Mouse (Mus musculus) right cerebral cortex, adult 18-20 months (tissue): ENCODE data around the gene Rtl5.
"Not testable (repeated sequence)": the region's sequence is repeated elsewhere in the genome, so short reads cannot be mapped to it uniquely, and the experiment has no call there.

ENCODE experiments used
- DNase-seq: peaks from one replicate; pipeline ENCODE4 v3.0.0; 2022; ENCODE audit warnings: mixed read lengths

The Rtl5 gene

DNA sequence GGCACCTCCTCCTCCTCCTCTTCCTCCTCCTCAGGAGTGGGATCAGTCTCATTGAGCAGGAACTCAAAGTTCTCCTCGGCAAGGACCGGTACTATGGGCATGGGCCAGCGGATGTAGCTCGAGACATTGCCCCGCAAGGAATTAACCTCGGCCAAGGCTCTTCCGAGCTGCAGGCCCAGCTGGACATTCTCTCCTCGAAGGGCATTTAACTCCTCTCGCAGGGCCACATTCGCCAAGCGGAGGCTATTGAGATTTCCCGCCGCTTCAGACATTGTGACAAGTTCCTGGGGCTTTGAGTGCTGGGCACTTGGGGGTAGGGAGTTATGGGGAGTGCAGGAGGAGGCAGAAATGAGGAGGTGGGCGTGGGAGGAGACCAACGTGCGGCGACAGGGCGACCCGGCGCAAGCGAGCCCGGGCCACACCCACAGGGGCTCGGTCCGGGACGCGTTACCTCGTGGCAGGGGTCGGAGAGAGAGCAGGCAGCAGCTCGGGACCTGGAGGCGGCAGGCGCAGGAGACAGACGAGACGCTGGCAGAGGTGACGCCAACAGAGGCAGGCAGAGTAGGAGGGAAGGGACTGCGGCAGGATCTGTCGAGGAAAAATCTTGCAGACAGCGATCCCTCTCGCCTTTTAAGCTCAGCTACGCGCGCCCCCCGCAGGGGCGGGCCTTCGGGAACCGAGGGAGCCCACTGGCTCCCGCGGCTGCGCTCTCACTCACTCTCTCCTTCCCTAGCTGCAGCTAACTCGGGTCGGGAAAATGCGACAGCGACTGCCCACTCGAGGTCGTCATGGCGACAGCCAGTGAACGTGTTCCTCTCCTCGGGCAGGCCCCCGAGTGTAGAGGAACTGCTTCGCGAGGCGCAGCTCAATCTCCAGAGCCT is at the start of gene Rtl5:
Gene Rtl5, minus strand, starts transcription at position 714 of the 881 bp plus-strand sequence.
- peak; percentile 88 for DNase-seq

DNA sequence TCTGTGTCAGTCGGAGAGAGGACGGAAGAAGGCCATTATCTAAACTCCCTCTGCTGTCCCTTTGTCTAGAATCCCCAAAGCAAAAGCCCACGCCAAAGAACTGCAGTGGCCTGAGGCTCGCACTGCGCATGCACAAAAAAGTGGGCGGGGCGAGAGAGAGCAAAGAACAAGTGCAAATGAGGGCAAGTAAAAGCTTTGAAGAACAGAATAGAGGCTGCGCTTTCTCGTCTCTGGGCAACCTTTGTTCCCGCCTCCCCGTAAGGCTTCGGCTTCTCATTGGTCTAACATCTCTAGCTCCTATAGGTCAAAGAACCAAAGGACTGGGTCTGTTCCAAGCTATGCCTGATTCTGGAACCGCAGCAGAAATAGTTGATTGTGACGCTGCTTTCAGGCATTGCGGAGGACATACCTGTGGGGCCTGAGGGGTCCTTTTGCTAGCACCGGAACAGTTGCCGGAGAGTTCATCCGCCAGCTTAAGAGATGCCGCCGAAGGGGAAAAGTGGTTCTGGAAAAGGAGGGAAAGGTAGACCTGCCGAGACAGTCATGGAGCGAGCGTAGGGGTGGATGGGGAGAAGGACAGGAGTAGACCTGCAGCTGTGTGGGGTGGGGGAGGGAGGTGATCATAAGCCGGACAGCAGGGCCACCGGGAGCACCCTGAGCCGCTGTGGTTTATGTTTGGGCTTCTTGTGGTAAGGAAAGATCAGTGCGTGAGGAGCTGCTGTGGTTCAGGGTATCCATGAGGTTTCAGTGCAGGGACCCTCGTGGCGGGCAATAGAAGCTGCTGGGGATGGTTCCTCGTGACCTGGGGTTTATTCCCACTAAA is 48.1 kb upstream of the Rtl5 start, which contains the start of gene Pin4:
Gene Pin4, plus strand, starts transcription at position 406 of the 823 bp plus-strand sequence.
- DNase-seq, result peak; percentile 94

DNA sequence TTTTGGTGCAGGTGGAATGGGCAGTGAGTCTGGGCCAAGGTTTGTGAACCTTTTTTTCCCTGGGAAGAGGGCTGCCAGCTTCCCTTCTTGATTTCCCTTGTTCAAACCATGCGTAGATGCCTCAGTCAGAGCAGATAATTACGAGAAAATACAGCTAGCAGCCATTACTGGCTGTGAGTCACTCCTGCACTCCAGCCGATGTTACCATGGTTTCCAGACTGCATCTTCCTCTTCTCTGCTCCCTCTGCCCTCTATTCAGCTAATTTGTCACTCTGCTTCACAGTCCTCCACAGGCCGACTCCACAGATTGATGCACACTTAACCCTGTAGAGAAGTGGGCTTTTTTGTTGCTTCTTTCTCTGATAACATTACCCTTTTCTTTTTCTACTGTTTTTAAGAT is 44.6 kb upstream of the Rtl5 start:
- DNase-seq, result peak; percentile 39

DNA sequence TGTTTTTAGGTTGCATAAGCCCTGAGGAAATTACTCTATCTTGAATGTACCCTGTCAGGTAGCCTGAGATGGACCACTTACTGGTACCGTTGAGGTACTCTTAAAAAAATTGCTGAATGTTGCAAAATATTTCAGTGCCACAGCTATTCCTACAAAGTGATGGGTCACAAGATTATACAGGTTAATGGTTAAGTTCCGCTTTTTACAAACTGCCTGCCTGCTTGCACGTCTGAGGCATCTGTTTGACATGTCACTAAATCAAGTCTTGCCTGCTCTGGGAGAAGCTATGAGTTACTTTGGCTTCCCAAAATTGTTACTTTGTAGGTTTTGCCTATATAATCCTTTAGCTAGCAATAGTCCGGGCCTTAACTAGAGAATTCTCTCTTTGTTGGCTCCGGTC is 38.2 kb upstream of the Rtl5 start:
- not testable (repeated sequence) for DNase-seq

DNA sequence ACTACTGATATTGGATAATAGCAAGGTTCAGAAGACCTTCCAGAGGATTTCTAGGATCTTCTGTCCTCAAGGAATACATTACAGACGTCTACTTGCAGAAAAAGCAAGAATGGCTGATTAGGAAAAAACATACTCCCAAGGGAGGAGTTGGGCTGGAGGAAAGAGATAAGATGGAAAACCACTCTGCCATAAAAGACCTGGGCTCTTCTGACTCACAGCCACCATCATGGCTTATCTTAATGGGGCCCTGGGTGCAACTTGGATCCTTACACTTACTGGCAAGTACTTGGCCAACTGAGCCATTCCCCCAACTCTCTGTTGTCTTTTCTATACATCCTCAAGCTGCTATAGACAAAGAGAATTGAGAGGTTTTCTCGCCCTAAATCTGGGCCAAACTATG is 32.7 kb upstream of the Rtl5 start:
- not testable (repeated sequence) for DNase-seq

DNA sequence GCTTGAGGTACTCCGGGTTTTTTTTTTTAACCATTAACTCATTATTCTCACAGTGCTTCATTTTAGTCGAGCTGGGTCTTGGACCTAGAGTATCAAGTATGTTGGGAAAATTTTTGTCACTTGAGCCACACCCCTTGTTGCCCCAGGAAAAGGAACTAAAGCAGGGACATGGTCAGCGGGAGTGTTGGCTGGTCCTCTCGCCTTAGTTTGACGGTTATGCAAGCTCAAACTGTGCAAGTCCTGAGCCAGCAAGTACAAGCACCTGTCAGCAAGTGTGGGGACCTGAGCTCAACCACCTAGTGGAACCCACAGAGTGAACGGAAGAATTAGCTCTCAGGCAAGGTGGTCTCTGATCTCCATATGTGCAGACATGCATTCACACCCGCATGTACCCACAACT is 30.8 kb upstream of the Rtl5 start:
- DNase-seq, result no peak

DNA sequence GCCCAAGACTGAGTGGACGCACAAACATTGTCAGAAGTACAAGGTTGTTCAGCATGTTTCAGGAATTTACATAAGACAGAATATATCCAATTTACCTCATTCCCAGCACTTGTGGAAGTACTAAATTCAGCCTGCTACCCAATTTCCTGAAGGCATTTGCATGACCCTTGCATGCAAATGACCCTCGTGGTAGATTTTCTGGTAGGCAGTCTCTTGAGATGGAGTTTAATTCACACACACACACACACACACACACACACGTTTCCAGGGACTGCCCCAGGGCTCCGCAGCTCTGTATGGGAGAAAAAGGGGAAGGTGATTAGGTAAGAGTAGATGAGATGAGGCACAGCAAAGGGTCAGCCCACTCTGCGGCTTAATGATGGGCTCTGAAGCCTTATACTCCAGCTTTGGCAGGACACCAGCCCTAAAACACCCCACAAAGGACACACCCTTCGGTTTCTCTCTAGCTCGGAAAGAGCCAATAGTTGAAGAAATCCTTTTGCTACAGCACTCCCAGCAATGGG is 23.3 kb upstream of the Rtl5 start:
- no peak for DNase-seq

DNA sequence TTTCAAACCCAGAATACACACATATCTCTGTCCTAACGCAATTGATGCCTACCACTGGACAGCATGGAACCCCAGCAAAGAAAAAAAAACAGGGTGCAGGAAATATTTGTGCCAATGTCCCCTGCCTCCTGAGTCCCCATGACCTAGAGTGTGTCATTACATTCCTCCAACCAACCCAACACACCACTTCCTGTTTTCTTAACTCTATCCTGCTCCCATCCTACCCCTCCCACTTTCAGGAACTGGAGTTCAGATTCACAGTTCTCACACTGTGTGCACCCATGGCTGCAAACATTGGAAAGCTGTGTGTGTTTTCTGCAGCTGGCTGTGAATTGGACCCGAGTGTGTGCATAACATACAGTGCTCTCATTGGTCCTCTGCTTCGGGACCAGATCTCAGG is 19.5 kb upstream of the Rtl5 start:
- no peak for DNase-seq

DNA sequence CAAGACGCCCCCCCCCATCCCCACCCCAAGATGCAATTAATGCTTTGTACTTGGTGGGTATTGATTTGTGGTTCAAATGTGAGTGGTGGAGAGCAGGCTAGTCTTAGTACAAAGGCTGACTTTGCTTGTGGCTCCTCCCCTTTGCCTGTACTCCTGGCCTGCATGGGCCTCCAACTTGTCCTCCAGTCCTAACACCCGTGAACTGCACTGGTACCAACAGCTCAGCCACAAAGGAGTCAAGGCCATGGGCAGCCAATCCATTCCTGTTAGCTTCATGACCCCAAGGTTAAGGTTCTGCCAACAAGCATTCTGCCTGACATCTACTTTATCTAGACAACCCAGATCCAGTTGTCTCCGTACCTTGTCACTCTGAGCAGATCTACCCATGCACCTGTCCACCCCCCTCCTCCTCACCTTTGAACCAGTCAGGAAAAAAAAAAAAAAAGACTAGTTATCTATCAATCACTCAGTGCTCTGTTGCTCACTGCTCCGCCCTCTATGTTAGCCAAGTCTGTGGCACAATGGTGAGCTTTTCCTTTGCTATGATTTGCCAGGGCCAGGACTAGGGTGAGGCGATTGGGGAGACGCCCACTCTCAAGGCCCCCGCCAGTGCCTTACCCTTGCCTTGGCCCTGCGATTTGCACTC is 14.8 kb upstream of the Rtl5 start:
- no peak for DNase-seq

DNA sequence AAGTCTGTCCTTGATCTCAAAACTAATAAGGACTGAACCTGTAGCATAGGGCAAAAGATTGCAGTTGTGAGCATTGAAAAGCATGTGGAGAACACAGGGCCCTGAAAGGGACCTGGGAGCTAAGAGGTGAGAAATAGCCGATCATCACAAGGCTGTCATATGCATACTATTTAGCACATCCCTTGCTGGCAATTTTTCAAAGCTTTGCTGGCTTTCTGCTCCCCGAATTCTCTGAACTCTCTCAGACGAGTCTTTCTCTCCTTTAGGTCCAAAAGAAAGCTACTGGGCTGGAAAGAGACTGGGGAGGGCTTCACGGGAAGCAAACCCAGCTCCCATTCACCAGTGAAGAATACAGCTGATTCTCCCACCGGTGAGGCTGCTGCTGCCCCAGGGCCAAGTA is 11.2 kb upstream of the Rtl5 start:
- no peak for DNase-seq

DNA sequence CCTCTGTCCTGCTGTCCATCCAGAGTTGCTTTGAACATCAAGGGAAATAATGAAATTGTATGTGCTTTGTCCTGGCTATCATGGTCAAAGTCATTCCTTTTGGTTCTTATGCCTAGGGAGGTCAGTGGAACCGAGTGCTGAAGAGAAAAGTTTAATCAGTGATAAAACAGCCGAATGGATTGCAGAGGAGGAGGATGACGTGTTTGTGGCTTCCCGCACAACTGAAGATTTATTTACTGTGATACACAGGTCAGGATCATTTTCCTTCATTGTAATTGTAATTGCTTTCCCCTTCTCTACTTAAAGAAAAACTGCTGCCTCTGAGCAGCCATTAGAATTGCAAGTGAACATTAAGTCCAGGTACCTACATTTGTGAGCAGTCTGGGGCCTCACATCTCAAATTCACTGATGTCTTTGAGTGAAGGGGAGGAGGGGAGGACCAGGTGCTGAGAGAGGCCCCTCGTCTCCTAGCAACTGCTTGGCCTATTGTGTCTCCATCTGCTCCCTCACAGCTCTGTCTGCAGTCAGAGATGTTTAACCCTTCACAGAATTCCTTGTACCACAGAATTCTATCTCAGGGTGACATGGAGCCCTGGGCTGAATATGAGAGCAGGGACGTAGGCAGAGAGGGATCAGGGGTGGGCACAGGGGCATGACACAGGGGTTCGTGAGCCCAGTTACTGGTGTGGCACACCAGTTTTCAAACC is 10.6 kb upstream of the Rtl5 start:
- no peak for DNase-seq

DNA sequence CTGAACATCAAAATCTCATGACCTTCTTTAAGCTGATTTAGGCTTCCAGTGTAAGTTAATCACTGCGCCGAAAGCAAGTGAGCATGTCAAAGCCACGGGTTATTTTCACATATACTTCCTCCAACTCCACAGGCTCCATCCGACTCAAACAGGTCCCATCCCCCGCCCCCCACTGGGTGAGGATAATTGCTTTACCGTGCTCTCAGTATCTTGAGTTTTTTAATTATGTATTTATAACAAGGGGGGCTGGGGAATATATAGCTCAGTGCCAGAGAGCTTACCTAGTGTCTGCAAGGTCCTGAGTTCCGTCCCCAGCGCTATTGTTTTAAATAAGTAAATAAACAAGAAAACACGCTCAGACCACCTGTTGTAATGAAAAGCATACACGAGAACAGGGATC is 10.0 kb upstream of the Rtl5 start:
- no peak for DNase-seq

DNA sequence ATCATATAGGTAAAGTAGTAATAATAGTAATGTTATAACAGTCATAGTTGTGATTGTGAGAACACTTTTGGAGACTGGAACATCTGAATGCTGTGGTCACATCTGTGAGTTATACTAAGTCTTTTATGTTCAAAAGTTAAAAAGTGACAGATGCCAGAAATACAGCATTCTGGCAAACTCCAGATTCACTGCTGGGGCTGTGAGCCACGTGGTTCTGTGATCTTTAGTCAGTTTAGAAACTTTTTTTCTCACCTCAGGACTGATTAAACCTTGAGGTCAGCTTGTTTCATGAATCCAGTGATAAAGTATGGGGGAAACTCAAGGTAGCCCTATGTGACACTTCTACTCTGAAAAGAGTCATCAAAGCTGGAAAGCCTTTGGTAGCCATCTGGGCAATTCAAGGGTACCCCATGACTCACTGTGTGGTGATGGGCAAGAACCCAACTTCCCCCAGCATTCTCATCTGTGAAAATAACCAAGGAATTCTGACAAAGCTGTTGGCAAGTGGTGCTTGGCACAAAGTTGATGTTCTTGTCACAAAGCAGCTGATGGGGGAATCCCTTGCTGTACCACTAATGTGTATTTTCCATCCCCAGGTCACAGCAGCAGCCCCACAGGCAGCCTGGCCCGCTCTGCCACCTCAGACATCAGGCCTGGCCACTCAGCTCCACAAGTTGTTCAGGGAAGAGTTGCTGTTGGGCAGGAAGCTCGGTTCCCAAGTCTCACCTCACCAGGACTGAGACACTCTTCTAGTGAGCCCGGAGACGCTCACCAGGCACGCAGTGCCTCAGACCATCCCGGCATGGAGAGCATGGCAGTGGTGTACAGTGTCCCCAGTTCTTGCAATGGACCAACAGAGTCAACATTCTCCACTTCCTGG is 6.0 kb upstream of the Rtl5 start:
- DNase-seq, result peak; percentile 25

DNA sequence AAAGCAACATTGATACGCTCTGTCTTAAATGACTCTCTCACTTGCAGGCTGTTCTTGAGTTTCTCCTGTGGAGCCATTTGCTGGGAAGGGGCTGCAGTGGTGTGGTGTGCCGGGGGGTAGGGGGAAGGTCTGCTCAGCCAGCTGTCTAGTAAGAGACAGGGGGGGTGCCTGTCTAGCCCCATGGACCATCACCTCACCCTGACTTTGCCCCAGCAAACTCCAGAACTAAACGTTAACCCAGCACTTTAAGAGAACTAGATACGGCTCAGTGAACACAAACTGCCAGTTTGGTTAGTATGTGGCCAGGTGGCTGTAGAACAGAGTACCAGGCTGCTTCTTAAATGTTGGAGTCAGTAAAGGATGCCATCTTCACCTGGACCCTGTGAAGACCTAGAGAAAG is 4.1 kb upstream of the Rtl5 start:
- no peak for DNase-seq

DNA sequence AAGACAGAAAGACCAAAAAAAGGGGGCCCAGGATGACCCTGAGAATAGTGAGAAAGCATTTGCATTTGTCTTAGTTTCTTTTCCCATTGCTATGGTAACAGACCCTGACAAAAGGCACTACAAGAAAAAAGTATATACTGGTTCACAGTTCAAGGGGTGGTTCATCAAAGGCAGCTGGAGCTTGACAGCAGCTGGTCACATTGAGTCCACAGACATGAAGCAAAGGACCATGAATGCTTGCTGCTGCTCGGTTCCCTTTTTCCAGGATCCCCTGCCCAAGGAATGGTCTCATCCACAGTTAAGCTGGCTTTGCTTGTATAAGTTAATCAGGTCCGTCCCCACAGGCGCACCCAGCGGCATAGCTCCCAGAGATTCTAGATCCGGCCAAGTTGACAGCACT is 3.3 kb upstream of the Rtl5 start:
- no peak for DNase-seq

DNA sequence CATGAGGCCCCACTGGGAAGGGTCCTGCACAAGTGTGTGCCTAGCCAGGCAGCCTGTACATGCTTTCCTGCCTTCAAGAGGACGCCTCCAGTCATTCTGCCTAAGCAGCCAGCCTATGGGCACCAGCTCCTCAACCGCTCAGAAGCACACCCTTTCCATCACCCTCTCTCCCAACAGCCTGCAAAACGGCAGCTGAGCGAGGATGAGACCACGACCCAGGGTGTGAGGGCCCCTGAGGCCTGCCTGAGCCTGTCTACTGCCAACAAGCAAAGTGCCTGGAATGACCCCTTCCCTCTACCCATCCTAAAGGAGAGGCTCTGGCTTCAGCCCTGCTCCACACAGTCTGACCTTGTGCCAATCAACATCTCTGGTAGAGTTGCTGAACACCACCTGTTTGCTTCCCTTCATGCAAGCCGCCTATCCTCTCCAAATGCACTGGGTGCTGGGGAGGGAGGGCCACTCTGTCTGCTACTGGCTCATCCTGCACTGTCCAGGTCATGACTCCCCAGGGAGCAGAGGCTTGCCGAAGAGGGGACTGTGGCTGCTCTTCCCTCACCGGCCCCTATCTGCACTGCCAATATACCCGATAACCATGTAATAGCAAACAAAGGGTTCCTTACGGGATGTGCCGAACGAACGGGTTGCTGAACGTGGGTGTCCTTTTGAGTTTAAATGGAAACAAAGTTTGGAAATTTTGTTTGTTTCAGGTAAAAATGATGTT is 2.7 kb upstream of the Rtl5 start:
- DNase-seq, result no peak

DNA sequence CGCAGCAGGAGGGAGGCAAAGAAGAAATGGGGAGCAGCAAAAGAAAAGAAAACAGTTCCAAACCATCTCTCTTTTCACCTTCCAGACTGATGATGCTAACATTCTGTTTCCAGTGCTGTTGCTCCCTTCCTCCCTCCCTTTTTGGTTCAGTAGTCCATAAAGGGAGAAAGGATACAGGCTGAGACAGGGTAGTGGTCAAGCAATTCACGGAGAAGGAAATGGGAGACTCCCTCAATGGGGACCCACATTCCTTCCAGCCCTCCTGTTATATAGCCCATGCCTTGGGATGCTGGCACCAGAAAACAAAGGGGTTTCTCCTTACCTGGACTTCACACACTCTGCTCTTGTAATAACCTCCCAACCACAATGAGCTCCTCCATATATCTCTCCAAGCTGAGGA is 413 bp upstream of the Rtl5 start:
- no peak for DNase-seq

DNA sequence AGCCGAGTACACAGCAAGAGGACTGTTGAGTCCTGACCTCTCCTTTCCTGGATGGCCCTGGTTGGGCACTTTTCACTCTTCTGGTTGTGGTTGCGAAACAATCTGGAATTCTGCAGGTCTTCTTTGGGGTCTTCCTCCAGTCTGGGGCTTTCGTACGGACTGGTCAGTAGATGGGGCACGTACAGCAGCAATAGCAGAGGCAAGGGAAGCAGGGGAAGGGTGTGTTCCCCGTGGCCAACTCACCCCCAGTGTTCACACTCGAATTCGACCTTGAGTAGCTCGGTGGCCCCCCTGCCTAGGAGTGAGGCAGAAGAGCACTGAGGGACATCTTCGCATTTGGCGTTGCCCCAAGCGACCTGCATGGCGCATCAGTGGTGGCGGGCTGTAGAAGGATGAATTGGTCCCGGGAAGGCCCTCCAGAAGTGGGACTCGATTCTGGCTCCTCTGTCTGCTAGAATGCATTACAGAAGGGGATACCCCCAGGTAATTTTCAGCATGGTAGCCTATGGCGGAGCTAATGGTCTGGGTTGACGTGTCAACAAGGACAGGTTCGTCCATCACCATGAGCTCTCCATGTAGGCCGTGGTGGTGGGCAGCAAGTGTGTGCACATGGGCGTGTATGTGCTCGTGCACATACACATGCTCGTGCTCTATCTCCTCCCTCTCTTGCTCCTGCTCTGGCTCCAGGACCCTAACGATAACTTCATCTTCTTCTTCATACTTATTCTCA is 2.1 kb downstream of the Rtl5 start:
- no peak for DNase-seq

DNA sequence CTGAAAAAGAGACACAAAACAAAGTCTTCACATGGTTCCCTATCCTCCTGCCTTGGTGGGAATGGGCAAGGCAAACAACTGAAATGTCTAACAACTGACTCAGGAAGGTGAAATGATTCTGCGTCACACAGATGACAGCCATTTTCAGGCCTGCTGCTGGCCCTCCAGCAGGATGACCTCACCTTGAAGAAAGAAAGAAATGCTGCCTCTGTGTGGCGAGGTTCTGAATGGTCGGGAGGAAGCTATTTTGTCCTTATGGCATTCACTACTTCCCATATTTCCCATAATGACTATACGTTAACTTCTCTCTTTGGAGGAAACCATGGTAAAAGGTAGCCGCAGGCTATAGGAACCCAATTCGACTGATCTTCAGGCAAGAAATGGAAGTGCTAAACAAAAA is 4.0 kb downstream of the Rtl5 start:
- no peak for DNase-seq

DNA sequence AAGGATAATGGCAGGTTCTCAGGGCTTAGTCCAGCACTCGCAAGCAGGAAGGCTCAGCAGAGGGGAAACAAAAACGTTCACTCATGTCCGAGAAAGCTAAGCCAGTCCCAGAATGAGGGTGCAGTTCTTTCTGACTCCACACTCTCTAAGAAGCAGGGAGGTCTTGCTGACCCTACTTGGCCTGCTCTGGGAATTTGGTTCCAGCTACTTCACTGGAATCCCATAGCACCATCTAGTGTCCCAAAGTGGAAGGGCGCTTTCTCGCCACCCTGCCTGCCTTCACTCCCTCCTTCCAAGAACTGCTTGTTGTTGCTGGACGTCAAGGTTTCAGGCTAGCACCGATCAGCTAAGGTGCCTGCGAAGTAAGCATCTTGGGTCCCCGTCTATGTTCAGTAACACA is 5.0 kb downstream of the Rtl5 start:
- peak; percentile 68 for DNase-seq
